Mouse (Mus musculus) limb, embryonic 11.5 days (tissue): ENCODE data around the gene Dync1i2. TPM values are rescaled to one million over a fixed set of nuclear protein-coding genes. Genes with fewer than 3 reads are reported as not detected.
A peak's percentile ranks its signal among the peaks of the same experiment; 100 is the strongest.

Experiments
- ATAC-seq: fragments of 200-750 bp; cut with Nextera tagmentation; 2 replicates; pipeline ENCODE4 v1.8.0; 2017; ENCODE audit warnings: low read depth; ENCODE audit not compliant: insufficient number of reproducible peaks, low FRiP score, low TSS enrichment
- DNase-seq: peaks from one replicate; pipeline ENCODE4 v3.0.0-alpha.2; 2015; ENCODE audit warnings: low spot score
- H3K27ac ChIP-seq: fragments of 300-500 bp; sonication (generic); replicated peaks from 2 replicates; pipeline ENCODE4 v1.5.1; 2014; ENCODE audit warnings: low read depth, mild to moderate bottlenecking, low read length
- H3K27me3 ChIP-seq: fragments of 300-500 bp; sonication (generic); 2 replicates; pipeline ENCODE4 v1.6.1; 2014; ENCODE audit warnings: mild to moderate bottlenecking, low read length, mixed read lengths; ENCODE audit not compliant: control insufficient read depth, insufficient read depth
- H3K36me3 ChIP-seq: fragments of 300-500 bp; sonication (generic); 2 replicates; pipeline ENCODE4 v1.6.1; 2014; ENCODE audit warnings: mild to moderate bottlenecking, low read length, moderate library complexity, mixed read lengths; ENCODE audit not compliant: control insufficient read depth, insufficient read depth
- H3K4me1 ChIP-seq: fragments of 300-500 bp; sonication (generic); 2 replicates; pipeline ENCODE4 v1.6.1; 2014; ENCODE audit warnings: low read length, mixed read lengths; ENCODE audit not compliant: control insufficient read depth, insufficient read depth
- H3K4me2 ChIP-seq: fragments of 300-500 bp; sonication (generic); 2 replicates; pipeline ENCODE4 v1.6.1; 2014; ENCODE audit warnings: low read depth, mild to moderate bottlenecking, moderate library complexity; ENCODE audit not compliant: severe bottlenecking
- H3K4me3 ChIP-seq: fragments of 300-500 bp; sonication (generic); 2 replicates; pipeline ENCODE4 v1.5.1; 2014; ENCODE audit warnings: low read depth, low read length
- H3K9ac ChIP-seq: fragments of 300-500 bp; sonication (generic); 2 replicates; pipeline ENCODE4 v1.6.1; 2014; ENCODE audit warnings: mild to moderate bottlenecking, low read length
- H3K9me3 ChIP-seq: fragments of 300-500 bp; sonication (generic); 2 replicates; pipeline ENCODE4 v1.6.1; 2016; ENCODE audit warnings: low read length; ENCODE audit not compliant: control insufficient read depth
- whole genome bisulfite sequencing: fragments of 180-500 bp; shearing (Covaris S2); extraction: QIAGEN DNeasy Blood & Tissue Kit; methylation state at CpG from one replicate; pipeline ENCODE4 v1.1.7; 2014; 5-methylcytosine and 5-hydroxymethylcytosine counted together
- polyA plus RNA-seq: library from polyadenylated mRNA; unstranded; fragments of >200 nt; fragmentation: Nextera tagmentation; extraction: Ambion mirVana; gene quantifications from 2 replicates; pipeline ENCODE4 v1.2.1, GENCODE M21; 2014

The Dync1i2 gene
- 128 and 140 TPM in 2 replicates for polyA plus RNA-seq

- Histone ChIP-seq H3K4me2 (peak within 1 kb of the TSS; percentile 60), H3K4me3 (peak within 1 kb of the TSS; percentile 98), H3K9me3 (no peaks in the 10 kb centered on the region), H3K36me3 (no peaks in the 10 kb centered on the region), H3K27ac (0 out of 2 replicates have a peak within 1 kb of the TSS, but pooled peaks have one; percentile 26), H3K4me1 (0 out of 2 replicates have a peak, but pooled peaks cover 2% of the 10 kb centered on the region), H3K9ac (peak within 1 kb of the TSS; percentile 96), H3K27me3 (no peaks in the 10 kb centered on the region)
- ATAC-seq (peak; percentile 97), DNase-seq (peak; percentile 94)
- under 1% methylated on average over 57 of the region's 57 CpGs for WGBS
These were observed at the start of gene Dync1i2 for GRCm38 (mm10) chr2:71211591-71212359. Gene Dync1i2, plus strand, starts transcription at chr2:71211706.

DNA sequence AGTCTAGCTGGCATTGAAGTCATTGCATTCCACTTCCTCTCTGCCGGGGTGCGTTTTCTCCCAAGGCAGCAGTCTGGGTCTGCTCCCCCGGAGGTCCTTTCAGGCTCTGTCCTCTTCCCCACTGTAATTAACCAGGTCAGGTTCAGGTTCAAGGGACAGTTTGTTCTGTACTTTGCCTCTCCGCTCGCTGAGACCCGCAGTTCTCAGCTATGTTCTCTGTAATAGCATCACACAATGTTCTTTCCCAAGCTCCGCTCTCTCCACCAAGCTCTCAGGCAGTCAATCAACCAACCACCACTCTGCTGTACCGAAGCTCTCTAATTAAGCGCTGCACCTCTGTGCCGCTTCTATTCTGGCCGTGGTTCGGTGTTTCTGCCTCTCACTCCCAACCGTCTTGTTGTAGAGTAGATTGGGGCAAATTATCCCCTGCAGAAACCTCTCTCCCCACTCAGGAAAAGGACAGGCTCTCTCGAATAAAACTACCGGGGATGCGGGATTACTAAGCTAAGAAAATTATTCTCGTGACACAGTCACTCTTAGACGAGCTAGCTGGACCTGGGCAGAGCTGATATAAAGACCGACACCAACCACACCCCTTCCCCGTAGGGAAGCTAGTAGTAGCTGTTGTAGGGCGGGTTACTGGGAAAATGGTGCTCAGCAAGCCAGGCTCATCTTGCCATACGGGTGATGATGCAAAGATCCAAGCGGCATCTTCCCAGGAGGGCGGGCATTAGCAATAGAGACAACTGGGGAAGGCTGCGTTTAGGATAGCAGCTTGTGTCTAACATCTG is 48.5 kb upstream of the Dync1i2 start:
- Histone ChIP-seq H3K4me2 (no peak overlapping the region), H3K27ac (no peak overlapping the region), H3K4me1 (0 out of 2 replicates have a peak, but pooled peaks cover 2% of the 10 kb centered on the region), H3K27me3 (no peaks in the 10 kb centered on the region), H3K9ac (no peak overlapping the region), H3K4me3 (no peak overlapping the region), H3K36me3 (no peaks in the 10 kb centered on the region), H3K9me3 (no peaks in the 10 kb centered on the region)
- WGBS, result 81% methylated on average over 24 of the region's 25 CpGs
- DNase-seq, result no peak
- ATAC-seq, result no peak

DNA sequence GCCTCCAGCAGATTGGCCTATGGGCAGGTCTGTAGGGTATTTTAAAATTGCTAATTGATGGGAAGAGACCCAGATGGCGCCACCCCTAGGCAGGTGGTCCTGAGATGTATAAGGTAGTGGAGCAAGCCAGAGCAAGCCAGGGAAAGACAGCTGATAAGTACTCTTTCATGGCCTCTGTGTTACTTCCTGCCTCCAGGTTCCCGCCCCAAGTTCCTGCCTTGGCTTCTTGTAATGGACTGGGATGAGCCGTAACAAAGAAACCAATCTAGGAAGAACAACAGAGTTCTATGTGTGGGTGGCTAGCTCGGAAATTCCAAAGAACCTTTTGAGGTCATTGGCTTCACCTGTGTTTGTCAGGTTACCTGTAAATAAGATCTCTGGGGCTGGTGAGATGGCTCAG is 44.3 kb upstream of the Dync1i2 start:
- Histone ChIP-seq H3K27ac (no peak overlapping the region), H3K4me2 (no peak overlapping the region), H3K27me3 (no peaks in the 10 kb centered on the region), H3K9me3 (no peaks in the 10 kb centered on the region), H3K4me3 (no peak overlapping the region), H3K9ac (no peak overlapping the region), H3K36me3 (no peaks in the 10 kb centered on the region), H3K4me1 (0 out of 2 replicates have a peak, but pooled peaks cover 2% of the 10 kb centered on the region)
- WGBS, result 81% methylated on average over 4 of the region's 4 CpGs
- ATAC-seq (no peak), DNase-seq (no peak)

GRCm38 (mm10) chr2:71168461-71169021 is 43.0 kb upstream of the Dync1i2 start:
- no peak for ATAC-seq
- 80% methylated on average over 10 of the region's 10 CpGs for WGBS

GRCm38 (mm10) chr2:71173031-71173430 is 38.5 kb upstream of the Dync1i2 start:
- H3K27me3 ChIP-seq, result no peaks in the 10 kb centered on the region
- 75% methylated on average over 3 of the region's 3 CpGs for WGBS
- ATAC-seq (no peak), DNase-seq (no peak)
- no peak overlapping the region for H3K9ac ChIP-seq
- no peaks in the 10 kb centered on the region for H3K9me3 ChIP-seq
- H3K4me2 ChIP-seq, result no peak overlapping the region
- no peak overlapping the region for H3K27ac ChIP-seq
- no peaks in the 10 kb centered on the region for H3K4me1 ChIP-seq
- no peaks in the 10 kb centered on the region for H3K36me3 ChIP-seq
- H3K4me3 ChIP-seq, result no peak overlapping the region

More at GRCm38 (mm10) chr2:71168461-71169021, 43.0 kb upstream of the Dync1i2 start:
- H3K36me3 ChIP-seq, result no peaks in the 10 kb centered on the region
- no peak for DNase-seq
- H3K27me3 ChIP-seq, result no peaks in the 10 kb centered on the region
- no peak overlapping the region for H3K4me2 ChIP-seq
- H3K4me3 ChIP-seq, result no peak overlapping the region
- H3K27ac ChIP-seq, result no peak overlapping the region
- H3K4me1 ChIP-seq, result no peaks in the 10 kb centered on the region
- H3K9ac ChIP-seq, result no peak overlapping the region
- H3K9me3 ChIP-seq, result no peaks in the 10 kb centered on the region

GRCm38 (mm10) chr2:71176329-71177249 is 34.9 kb upstream of the Dync1i2 start:
- Histone ChIP-seq H3K4me2 (no peak overlapping the region), H3K9me3 (no peaks in the 10 kb centered on the region), H3K4me3 (no peak overlapping the region), H3K4me1 (no peaks in the 10 kb centered on the region), H3K27me3 (no peaks in the 10 kb centered on the region), H3K27ac (no peak overlapping the region), H3K36me3 (no peaks in the 10 kb centered on the region), H3K9ac (no peak overlapping the region)
- no peak for DNase-seq
- ATAC-seq, result no peak
- 75% methylated on average over 9 of the region's 9 CpGs for WGBS

- WGBS, result 74% methylated on average over 1 of the region's 1 CpGs
- Histone ChIP-seq H3K9me3 (no peaks in the 10 kb centered on the region), H3K4me3 (no peak overlapping the region), H3K4me1 (no peaks in the 10 kb centered on the region), H3K9ac (no peak overlapping the region), H3K36me3 (no peaks in the 10 kb centered on the region), H3K4me2 (no peak overlapping the region), H3K27me3 (no peaks in the 10 kb centered on the region), H3K27ac (no peak overlapping the region)
- ATAC-seq (no peak), DNase-seq (no peak)
These were observed 34.3 kb upstream of the Dync1i2 start for GRCm38 (mm10) chr2:71177250-71177615.
